Mouse (Mus musculus): ENCODE measurements around the gene Sdcbp2.
"Not testable (repeated sequence)": the region's sequence is repeated elsewhere in the genome, so short reads cannot be mapped to it uniquely, and the experiment has no call there.

The Sdcbp2 gene

DNA sequence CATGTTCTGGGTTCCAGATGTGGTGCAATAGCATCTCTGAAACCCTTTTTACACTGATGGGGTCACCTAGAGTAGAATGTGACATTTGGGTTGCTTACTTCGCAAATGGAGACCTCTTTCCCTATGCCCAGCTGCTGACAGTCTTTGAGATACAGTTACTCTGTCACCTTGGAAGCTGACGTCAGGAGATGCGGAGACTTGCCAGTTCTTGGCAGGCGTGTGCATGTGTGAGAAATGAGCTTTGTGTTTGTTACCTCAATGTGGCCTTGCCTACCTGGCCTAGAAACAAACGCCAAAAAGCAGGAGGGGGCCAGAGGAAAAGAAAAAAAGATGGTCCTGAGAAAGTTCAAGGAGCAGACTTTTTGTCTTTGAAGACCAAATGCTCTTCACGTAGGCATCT lies 5.6 kb upstream of the Sdcbp2 start:
- DNase-seq (ENCODE audit: low read depth, low spot score): no peak

DNA sequence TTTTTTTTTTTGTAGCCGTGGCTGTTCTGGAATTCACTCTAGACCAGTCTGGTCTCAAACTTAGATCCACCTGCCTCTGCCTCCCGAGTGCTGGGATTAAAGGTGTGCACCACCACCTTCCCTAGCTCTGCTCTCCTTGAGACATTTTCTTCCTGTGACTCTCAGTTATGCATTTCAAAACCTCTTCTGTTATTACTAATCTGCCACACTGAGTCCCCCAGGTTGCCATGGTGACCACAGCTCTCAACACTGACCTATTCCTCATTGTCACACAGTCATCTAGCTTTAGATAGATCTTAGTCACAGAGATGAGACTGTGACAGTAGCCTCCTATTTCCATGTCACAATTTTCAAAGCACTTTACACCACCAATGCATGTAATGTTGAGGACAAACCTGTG lies 3.0 kb upstream of the Sdcbp2 start:
- DNase-seq (ENCODE audit: low read depth, low spot score): no peak

DNA sequence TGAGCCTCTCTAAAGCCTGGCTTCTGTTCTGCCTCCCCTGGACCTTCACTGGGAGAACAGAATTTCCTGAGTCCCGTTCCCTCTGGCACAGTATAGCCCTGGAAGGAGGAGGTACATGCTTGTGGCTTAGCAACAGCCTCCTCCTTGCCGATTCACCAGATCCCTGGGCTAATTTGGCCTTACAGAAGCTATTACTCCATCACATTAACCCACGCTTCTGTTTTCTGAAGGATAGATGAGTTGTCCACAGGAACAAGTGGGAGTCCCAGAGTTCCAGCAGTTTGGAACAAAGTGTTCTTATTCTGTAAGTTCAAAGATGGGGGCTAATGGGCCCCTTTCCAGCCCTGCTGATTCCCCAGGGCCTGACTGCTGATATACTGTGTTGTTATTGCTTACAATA lies 1.2 kb downstream of the Sdcbp2 start:
- no peak for DNase-seq (ENCODE audit: low read depth, low spot score)

DNA sequence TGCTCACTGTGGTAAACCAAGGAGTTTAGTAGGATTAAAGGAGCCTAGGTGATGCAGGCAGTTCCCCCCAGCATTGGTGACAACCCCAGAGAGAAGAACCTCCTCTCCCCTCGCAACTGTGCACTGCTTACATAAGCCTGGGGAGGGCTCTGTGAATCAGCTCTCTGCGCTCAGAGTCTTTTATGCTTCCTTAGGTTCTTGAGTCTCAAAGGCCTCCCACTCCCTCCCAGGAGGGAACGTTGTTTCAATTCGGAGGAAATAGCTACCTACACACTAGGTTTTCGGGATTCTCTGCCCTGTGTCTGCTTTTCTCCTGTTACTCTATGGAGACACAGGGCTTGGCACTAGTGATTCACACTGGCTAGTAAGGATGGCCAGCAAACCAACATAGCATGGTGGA lies 2.2 kb downstream of the Sdcbp2 start:
- no peak for DNase-seq (ENCODE audit: low read depth, low spot score)

DNA sequence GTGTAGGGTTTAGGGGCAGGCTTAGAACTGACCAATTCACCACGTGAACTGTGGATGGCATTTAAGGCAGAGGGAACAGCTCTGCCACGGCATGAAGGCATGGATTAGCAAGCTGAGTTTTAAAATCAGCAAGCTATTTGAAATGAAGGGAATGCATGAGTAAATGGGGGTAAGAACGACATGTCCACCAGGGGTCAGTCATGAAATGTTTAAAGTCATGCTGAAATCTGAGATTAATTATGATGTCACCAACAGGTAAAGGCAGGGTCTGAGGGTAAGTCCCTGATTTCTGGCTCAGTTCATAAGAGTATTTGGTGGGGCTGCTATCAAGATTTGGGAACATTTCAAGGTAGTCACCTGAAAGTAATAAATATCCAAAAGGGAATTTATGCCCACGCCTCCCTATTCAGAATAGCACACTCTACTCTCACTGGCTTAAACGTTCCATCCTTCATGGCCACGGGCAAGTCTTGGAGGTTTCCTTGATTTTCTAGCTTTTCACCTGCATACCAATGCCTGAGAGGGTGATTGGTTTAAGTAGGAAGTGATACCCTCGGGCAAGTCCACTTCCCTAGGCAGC lies 2.8 kb downstream of the Sdcbp2 start:
- peak; percentile 51 for DNase-seq (ENCODE audit: low read depth, low spot score)

DNA sequence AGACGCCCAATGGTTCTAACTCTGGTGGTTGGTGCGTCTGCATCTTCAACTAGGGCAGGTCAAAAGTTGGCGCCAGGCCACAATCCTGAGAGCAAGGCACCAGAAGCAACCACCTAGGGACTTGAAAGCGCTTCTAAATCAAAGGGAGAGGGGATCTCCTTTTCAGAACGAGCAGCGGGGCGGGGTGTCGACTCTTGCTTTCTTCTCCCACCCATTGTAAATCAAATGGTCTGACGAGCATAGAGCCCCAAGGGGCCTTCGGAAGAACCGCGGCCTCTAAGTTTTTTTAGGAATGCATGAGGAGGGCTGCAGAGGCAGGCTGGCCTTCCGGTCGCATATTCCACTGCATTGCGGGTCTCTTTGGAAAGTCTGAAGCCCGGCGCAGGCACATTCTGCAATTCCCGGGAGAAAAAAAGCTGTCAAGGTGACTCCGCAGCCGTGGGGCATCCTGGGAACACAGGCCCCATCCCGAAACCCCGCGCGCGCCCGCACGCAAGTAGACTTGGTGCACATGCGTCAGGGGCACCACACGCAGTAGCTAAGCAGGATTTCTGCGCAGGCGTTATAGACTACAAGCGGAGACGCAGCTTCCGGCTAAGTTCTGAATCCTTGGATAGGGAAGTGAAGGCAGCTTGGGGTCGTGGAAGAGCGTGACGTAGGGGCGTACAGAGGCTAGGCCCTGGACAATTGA lies 3.4 kb downstream of the Sdcbp2 start:
- peak; percentile 96 for DNase-seq (ENCODE audit: low read depth, low spot score)

DNA sequence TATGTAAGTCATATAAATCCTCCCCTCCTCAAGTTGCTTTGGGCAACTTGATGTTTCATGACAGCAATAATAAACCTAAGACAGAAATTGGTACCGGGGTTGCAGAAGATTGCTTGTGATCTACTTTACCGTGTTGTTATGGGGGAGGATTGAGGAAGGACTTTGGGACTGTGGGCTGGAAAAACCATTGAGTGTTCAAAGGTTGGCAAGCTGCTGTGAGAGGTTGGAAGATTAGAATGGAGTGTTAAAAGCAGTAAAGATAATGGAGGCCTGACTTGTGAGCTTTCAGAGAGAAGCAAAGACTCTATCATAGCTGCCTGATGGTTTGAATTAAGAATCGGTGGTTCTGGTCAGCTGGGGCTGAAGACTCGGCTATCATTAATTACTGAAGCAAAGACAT lies 6.8 kb downstream of the Sdcbp2 start:
- no peak for DNase-seq (ENCODE audit: low read depth, low spot score)

DNA sequence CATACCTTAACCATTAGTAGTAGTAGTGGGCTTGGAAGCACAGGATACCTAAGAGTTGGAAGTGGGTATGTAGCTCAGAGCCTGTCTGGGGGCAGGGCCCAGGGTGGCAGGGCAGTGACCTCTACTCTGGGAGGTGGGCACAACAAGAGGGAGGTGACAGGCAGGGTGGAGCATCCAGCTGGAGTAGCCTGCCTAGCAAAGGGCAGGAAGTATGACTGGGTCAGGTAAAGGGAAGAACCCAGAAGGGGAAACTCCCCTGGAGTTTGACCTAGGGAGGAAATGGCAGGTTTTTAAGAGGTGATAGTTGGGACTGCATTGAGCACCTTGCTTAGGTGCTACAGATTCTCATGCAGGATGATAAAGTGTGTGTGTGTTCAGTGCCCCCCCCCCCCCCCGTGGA lies 8.5 kb downstream of the Sdcbp2 start:
- DNase-seq (ENCODE audit: low read depth, low spot score): no peak

DNA sequence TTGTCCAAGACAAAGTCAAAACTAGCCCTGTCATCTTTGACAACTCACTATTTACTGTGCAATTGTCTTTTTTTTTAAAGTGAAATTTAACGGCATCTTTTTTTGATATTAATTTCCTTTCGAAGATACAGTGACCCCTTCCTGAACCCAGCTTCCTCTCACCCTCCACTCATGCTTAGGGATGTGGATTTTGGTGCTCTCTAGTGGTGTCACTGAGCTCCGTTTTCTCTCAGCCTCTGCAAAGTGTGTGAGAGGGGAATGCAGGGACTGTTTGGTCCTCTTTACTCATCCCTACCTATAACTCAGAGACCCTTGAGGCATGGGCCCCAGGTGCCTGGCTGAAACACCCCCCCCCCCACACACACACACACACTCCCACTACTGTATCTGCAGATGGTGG lies 13.5 kb downstream of the Sdcbp2 start:
- DNase-seq (ENCODE audit: low read depth, low spot score): no peak

DNA sequence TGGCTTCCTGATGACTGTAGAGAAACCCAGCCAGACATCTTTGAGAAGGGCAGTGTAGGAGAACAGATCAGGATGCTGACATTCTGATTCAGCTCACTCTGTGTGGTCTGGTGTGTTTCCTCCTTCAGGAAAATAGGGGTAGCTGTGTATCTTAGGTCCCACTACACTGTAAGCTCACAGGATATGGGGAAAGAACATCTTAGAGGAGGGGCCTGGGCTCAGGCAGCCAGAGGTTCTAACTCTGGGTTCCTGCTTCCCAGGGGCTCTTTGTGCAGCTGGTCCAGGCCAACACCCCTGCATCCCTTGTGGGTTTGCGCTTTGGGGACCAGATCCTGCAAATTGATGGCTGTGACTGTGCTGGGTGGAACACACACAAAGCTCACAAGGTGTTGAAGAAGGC lies 14.4 kb downstream of the Sdcbp2 start:
- DNase-seq (ENCODE audit: low read depth, low spot score): no peak

DNA sequence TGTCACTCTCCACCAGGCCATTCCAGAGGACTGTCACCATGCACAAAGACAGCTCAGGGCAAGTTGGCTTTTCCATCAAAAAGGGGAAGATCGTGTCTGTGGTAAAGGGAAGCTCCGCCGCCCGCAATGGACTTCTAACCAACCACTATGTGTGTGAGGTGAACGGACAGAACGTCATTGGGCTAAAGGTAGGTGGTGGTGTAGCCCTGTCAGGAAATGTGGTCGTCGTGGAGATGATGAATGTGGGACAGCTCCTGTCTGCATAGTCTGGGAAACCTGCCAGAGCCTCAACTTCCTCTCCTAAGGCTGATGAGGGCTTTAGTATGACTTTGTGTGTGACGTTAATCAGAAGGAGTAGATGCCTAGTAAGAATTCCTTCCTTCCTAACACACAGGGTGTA lies 14.9 kb downstream of the Sdcbp2 start:
- DNase-seq (ENCODE audit: low read depth, low spot score): no peak

DNA sequence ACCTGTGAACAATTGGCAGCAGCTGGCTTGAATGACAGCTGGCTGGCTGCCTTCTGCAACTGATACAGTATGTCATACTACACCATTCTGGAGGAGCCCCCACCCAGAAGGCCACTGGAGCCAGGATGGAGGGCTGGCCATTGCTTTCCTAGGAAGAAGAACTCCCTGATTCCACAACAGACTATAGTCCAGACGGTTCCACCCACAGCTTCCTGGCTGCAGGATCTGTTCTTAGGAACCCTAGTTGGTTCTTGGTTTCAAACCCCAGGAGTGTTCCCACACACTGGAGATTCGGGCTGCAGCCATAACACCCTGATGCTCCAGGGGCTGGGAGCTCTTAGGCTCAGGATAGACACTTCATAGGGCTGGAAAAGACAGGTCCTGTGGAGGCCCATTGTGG lies 25.6 kb downstream of the Sdcbp2 start:
- no peak for DNase-seq (ENCODE audit: low read depth, low spot score)

DNA sequence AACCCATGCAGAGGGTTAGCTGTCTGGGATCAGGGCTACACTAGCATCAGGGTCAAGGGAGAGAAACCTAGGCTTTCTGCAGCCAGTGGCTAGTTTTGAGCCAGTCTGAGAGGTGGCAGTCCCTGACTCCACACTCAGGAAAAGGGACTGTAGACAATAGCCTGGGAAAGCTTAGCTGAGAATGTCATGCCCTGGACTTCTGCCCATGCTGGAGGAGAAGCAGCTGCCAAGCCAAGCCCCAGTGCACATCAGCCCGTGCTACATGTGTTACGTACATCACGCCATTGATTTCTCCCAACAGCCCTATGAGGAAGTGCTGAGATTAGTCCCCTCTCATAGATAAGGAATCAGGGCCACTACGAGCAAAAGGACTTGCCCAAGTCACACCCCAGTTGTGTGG lies 29.7 kb downstream of the Sdcbp2 start:
- no peak for DNase-seq (ENCODE audit: low read depth, low spot score)

DNA sequence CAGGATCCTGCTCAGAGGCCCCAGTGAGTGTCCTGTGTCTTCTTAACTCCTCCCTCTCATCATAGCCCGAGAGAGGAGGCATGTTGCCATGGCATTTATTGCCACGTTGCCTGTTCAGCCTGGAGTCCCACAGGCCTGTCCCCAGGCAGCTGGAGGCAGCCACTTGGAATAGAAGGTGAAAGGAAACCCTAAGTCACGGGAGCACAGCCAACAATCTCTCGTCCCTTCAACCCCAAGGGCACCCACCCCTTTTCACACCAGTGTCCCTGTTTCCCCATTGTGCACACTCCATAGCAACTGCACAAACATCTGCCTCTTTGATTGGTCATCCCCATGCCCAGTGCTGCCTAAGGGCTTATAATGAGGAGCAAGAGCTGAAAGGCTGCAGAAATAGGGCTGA lies 31.2 kb downstream of the Sdcbp2 start:
- DNase-seq (ENCODE audit: low read depth, low spot score): no peak

DNA sequence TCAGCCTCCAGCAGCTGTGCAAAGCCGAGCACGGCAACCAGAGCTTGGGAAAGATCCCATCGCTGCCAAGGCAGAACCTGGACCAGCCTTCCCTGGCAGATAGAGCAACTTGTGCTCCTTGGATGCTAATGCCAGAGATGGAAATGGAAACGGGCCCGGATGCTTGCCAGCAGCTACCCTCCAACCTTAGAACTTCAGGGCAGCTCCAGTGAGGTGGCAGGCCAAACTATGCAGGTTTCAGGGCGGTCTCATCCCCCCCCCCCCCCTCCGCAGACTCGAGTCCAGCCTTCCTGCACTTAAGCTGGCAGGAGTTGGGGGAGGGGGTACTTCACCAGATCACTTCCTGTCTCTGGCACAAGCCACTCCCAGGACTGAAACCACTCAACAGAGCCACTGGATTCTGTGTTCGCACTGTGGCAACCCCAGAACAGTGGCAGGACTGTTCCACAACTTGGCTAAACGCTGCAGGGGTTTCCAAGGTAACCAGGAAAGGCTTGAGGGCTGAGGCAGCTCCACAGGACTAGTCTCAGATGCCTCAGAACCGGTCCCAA lies 33.1 kb downstream of the Sdcbp2 start:
- DNase-seq (ENCODE audit: low read depth, low spot score): peak; percentile 83

DNA sequence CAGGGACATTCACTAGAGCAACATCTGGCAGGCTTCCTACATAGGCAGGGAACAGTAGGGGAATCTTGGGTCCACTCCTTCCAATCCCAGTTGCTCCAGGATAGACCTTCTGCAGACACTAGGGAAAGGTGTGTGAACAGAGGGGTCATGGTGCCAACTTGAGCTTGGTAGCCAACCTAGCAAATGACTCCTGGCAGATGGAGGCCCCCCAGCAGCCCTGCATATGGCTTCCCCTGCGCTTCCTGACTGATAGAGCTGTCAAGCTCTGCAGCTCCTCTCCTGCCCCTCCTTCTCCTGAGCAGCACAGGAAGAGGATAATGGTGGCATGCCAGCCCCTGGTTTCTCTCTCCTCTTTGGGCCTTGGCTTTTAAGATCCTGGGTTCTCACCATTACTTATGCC lies 36.0 kb downstream of the Sdcbp2 start:
- no peak for DNase-seq (ENCODE audit: low read depth, low spot score)

DNA sequence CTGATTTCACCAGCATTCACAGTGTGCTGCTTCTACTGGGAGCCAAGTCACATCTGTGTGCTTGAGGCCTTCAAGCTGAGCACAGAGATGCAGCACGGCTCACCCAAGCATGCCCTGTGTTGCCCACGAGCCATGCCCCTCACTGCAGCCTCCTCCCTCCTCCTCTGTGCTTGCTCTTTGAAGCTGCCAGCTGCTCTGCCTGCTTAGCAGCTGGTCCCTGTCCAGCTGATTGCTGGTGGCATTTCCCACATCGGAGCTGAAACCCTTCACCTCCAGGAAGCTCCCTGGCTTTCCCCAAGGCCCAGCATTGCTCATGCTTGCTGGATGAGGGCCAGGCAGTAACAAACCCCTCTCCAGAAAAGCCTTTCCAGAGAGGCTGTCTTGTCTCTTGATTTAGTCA lies 37.6 kb downstream of the Sdcbp2 start:
- DNase-seq (ENCODE audit: low read depth, low spot score): no peak

DNA sequence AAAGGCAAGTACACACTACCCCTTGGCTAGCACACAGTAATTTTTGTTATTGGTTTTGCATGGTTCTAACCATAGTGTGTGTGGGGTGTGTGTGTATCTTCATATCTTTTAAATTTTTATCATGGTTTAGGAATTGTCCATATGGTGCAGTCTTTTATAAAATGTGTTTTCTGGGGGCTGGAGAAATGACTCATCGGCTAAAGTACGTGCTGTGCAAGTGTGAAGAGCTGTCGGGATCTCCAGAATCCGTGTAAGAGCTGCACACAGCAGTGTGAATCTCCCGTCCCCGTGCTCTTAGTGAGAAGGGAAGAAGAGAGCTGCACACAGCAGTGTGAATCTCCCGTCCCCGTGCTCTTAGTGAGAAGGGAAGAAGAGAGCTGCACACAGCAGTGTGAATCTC lies 43.4 kb downstream of the Sdcbp2 start:
- DNase-seq (ENCODE audit: low read depth, low spot score): not testable (repeated sequence)

DNA sequence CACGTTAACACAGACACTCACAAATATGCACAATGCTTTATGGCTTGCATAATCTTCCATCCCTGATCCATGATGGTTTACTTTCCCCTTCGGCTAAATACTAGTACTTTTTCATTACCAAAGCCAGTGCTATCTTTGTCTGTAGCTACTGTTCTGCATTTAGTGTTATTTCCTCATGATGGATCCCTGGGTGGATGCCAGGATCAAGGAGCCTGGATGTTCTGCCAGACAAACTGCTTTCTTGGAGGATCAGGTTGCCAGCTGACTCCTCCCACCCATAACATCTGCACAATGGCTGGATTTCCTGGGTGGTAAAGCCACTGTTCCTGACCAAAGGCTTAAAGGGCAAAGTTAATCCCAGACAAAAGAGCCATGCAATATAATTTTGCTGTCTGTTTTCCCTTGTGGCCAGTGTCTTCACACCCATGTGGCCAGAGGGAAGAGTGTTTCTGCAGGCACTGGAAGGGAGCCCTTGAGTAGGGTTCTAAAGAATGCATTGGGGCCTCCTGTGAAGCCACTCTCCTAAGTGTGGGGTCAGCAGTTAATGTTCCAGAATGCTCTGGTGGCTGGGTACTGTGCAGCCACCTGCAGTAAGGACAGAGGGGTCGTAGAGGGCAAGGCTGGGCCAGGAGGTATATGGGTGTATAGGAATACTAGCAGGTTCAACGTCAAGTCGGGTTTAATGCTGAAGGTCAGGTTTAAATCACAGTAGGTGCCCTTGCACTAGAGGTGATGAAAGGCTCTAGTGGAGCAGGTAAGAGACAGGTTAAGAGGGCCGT lies 44.3 kb downstream of the Sdcbp2 start:
- DNase-seq (ENCODE audit: low read depth, low spot score): no peak

DNA sequence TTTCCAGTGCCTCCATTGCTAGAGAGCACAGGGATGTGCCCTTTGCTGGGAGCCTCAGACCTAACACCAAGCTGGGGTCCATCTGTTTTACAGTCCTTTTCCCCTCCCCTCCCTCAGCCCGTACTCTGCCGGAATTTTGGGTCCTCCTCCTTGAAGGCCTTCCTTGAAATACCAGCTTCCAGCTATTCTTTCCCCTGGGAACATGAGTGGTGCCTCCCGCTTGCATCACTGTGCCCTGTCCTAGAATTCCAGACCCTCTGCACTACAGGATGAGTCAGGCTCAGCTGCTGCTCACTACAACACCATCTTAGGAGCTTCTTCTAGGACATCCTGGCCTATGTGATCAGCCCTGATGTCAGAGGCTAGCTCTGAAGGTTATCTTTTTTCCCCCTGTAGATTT lies 51.4 kb downstream of the Sdcbp2 start:
- DNase-seq (ENCODE audit: low read depth, low spot score): no peak

DNA sequence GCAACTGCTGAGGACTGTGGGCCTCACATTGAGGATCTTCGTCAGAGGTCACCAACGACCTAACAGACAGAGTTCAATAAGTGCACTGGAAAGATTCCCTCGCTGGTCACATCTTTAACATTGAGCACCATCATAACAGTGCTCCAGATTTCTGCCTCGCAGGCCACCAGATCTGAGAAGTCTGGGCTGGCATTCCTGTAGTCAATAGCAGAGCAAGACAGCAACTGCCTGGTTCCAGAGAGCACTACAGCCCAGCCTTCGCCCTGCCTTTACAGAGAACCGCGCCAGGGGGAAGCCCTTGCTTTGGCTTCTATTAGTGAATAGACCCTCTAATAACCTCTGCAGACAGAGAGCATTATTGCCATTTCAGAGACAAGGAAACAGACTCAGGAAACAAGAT lies 53.9 kb downstream of the Sdcbp2 start:
- no peak for DNase-seq (ENCODE audit: low read depth, low spot score)

DNA sequence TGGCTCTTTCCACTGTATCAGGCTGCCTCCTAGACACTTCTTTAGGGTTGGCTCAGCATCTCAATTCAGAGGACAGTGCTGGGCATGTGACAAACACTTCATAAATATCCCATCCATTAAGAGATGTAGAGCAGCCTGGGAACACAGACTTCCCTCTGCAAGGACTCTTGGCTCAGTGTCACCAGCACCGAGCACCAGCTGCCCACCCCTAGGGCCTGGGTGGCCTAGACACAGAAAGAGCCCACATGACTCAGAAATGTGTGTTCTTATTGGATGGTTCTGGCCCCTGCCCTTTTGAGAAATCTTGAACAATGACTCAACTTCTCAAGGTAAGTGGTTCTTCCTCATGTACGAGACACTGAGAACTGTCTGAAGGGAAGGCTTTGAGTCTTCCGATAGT lies 55.6 kb downstream of the Sdcbp2 start:
- DNase-seq (ENCODE audit: low read depth, low spot score): no peak

DNA sequence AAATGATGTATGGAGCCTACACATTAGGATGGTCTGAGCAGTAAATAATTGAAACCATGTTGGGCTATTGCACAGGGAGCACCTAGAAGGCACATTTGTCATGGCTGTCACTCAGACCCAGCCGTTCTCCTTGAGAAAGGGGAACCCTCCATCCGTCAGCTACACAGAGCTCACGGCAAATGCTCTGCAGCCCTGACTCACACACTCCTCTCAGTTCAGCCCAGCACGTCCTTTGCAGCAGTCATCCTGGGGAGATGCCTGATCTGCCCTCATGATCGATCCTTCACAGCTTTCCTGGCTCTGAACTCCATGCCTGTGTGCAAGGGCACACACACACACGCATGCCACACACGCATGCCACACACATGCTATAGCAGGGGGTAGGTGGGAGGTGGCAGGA lies 56.9 kb downstream of the Sdcbp2 start:
- DNase-seq (ENCODE audit: low read depth, low spot score): no peak

Measured in R1 (cell line).